Mouse (Mus musculus) kidney, adult 8-10 months (tissue): ENCODE measurements around the gene Them7.
A peak's percentile ranks its signal among the peaks of the same experiment; 100 is the strongest.

Experiments used
- DNase-seq, 2 experiments: peaks; one replicate each; pipeline ENCODE4 v3.0.0; 2022

The Them7 gene

GRCm38 (mm10) chr2:105235380-105236115 is 11.4 kb downstream of the Them7 start:
- peak; percentile 64 to 78 for DNase-seq

- DNase-seq: peak in 1 of 2 experiments; percentile 36
Observed at GRCm38 (mm10) chr2:105237424-105237823, 13.3 kb downstream of the Them7 start.

GRCm38 (mm10) chr2:105237841-105238240 is 13.7 kb downstream of the Them7 start:
- DNase-seq: no peak

- DNase-seq: peak in 1 of 2 experiments; percentile 61
Observed at GRCm38 (mm10) chr2:105238775-105239174, 14.7 kb downstream of the Them7 start.

GRCm38 (mm10) chr2:105240631-105241030 is 16.5 kb downstream of the Them7 start:
- peak; percentile 23 to 39 for DNase-seq

GRCm38 (mm10) chr2:105242940-105243339 is 18.8 kb downstream of the Them7 start:
- no peak for DNase-seq

- no peak for DNase-seq
Observed at GRCm38 (mm10) chr2:105244733-105245132, 20.6 kb downstream of the Them7 start.

- no peak for DNase-seq
Observed at GRCm38 (mm10) chr2:105251978-105252377, 27.9 kb downstream of the Them7 start.

- no peak for DNase-seq
Observed at GRCm38 (mm10) chr2:105252824-105253223, 28.7 kb downstream of the Them7 start.

GRCm38 (mm10) chr2:105255457-105255856 is 31.3 kb downstream of the Them7 start:
- no peak for DNase-seq

GRCm38 (mm10) chr2:105256427-105257071 is 32.4 kb downstream of the Them7 start:
- DNase-seq: no peak

- DNase-seq: no peak
Observed at GRCm38 (mm10) chr2:105257376-105257775, 33.3 kb downstream of the Them7 start.

- DNase-seq: no peak
Observed at GRCm38 (mm10) chr2:105261335-105261734, 37.2 kb downstream of the Them7 start.

GRCm38 (mm10) chr2:105263219-105263618 is 39.1 kb downstream of the Them7 start:
- no peak for DNase-seq

- no peak for DNase-seq
Observed at GRCm38 (mm10) chr2:105282407-105283077, 58.4 kb downstream of the Them7 start.

- DNase-seq: peak in 1 of 2 experiments; percentile 37
Observed at GRCm38 (mm10) chr2:105283811-105284210, 59.7 kb downstream of the Them7 start.

- DNase-seq: no peak
Observed at GRCm38 (mm10) chr2:105284855-105285254, 60.7 kb downstream of the Them7 start.

GRCm38 (mm10) chr2:105295823-105296222 is 71.7 kb downstream of the Them7 start:
- DNase-seq: no peak

- DNase-seq: no peak
Observed at GRCm38 (mm10) chr2:105298888-105299287, 74.8 kb downstream of the Them7 start.

GRCm38 (mm10) chr2:105301082-105301481 is 77.0 kb downstream of the Them7 start:
- no peak for DNase-seq

GRCm38 (mm10) chr2:105301531-105301930 is 77.4 kb downstream of the Them7 start:
- no peak for DNase-seq

- no peak for DNase-seq
Observed at GRCm38 (mm10) chr2:105303962-105304514, 79.9 kb downstream of the Them7 start.

GRCm38 (mm10) chr2:105305876-105306275 is 81.8 kb downstream of the Them7 start:
- DNase-seq: no peak
